Comparison of ENCODE assay signal across 13 mouse cellular contexts in the genomic region with DNA sequence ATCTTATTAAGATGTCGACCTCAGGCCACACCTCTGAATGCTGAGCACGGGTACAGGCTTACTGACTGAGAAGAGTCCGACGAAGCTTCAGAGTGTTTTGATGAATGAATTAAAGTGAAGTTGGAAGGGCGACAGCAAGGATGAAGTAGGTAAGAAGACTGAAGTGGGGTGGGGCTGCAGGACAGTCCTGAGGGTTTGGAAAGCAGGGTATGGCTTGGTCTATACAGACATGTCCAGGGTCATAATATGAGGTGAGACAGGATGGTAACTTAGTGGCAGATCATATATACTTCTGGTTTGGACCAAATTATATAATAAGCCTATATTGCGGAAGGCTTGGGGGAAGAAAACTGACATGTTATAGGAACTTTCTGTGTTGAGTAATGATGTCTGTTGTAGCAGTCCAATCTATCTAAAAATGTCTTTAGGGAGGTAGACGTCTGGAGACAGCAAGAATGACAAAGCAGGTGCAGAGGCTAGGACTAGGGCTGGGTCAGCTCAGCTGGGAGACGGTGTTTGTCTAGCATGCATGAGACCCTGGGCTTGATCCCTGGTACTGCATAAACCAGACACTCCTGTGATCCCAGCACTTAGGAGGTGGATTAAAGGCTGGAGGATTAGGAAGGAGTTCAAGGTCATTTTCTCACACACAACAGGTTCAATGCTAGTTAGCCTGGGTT. TPM values are rescaled to one million over a fixed set of nuclear protein-coding genes. Genes with fewer than 3 reads are reported as not detected.
DNase-seq lines count a peak whose midpoint lies in the region; ATAC-seq and TF ChIP-seq lines count a peak whose summit lies in the region.
"Had no signal": no experiment of that assay in that cellular context is flagged by ENCODE, and none has a peak within 500 bp of the region (broad histone marks: within the 10 kb centered on the region; RNA-seq: fewer than 3 reads in every experiment).

No protein-coding gene starts in this region.

- H3K27me3 ChIP-seq in heart, embryonic 13.5 days (replicated peaks): no peaks in the 10 kb centered on the region
- H3K27me3 ChIP-seq in lung, embryonic 16.5 days (ENCODE audit: control insufficient read depth, insufficient read depth, low read depth, low read length): no peaks in the 10 kb centered on the region; the same call in 1 of the 2 replicates
- no peaks in the 10 kb centered on the region for H3K27me3 ChIP-seq in forebrain, postnatal 0 days (ENCODE audit: insufficient read depth, low read length)
- H3K27me3 ChIP-seq: stomach, embryonic 15.5 days had no signal

- ATAC-seq in heart, embryonic 13.5 days (ENCODE audit: extremely low read depth, insufficient number of reproducible peaks, low FRiP score, low TSS enrichment): no peak; the same call in 1 of the 2 replicates
- no peak for ATAC-seq in lung, embryonic 16.5 days (ENCODE audit: low read depth)
- ATAC-seq in forebrain, postnatal 0 days: peak; percentile 14; the same call in 1 of the 2 replicates
- no peak for ATAC-seq in inflammation-experienced regulatory T-cells, adult 6 months
- ATAC-seq: liver, postnatal 0 days had no signal

- 42% methylated on average over 8 of the region's 8 CpGs for WGBS in heart, embryonic 13.5 days
- 40% methylated on average over 8 of the region's 8 CpGs for WGBS in lung, embryonic 16.5 days
- 29% methylated on average over 8 of the region's 8 CpGs for WGBS in forebrain, postnatal 0 days
- 51% methylated on average over 8 of the region's 8 CpGs for WGBS in olfactory bulb, adult 2 months

- TF ChIP-seq CTCF in forebrain, postnatal 0 days (IDR thresholded peaks at IDR 0.05; ENCODE audit: low read depth): no peak
- TF ChIP-seq CTCF in olfactory bulb, adult 2 months (IDR thresholded peaks at IDR 0.05; ENCODE audit: insufficient read depth, low read depth, low read length): no peak

- 0 out of 2 replicates have a peak overlapping the region, but pooled peaks have one; percentile 14 for H3K4me2 ChIP-seq in heart, embryonic 13.5 days
- no peak overlapping the region for H3K4me2 ChIP-seq in lung, embryonic 16.5 days (ENCODE audit: low read depth, low read length)
- H3K4me2 ChIP-seq in forebrain, postnatal 0 days (ENCODE audit: low read depth): no peak overlapping the region
- H3K4me2 ChIP-seq: stomach, embryonic 15.5 days had no signal

- H3K9me3 ChIP-seq in heart, embryonic 13.5 days: no peaks in the 10 kb centered on the region
- no peaks in the 10 kb centered on the region for H3K9me3 ChIP-seq in lung, embryonic 16.5 days (ENCODE audit: control insufficient read depth, low read length)
- H3K9me3 ChIP-seq in forebrain, postnatal 0 days (ENCODE audit: low read length): no peaks in the 10 kb centered on the region
- H3K9me3 ChIP-seq: limb, embryonic 10.5 days; megakaryocyte, embryonic 14.5 days; stomach, embryonic 15.5 days had no signal

- no peaks in the 10 kb centered on the region for H3K36me3 ChIP-seq in heart, embryonic 13.5 days
- H3K36me3 ChIP-seq in lung, embryonic 16.5 days (ENCODE audit: control insufficient read depth, insufficient read depth, low read length): no peaks in the 10 kb centered on the region
- no peaks in the 10 kb centered on the region for H3K36me3 ChIP-seq in forebrain, postnatal 0 days (ENCODE audit: insufficient read depth)
- H3K36me3 ChIP-seq: limb, embryonic 10.5 days; stomach, embryonic 15.5 days had no signal

- no peak for TF ChIP-seq POLR2A in olfactory bulb, adult 2 months (IDR thresholded peaks at IDR 0.05; ENCODE audit: insufficient read depth, low read depth, low read length)

- DNase-seq in heart, postnatal 25 days (ENCODE audit: low spot score): no peak
- no peak for DNase-seq in lung, postnatal 4 days
- DNase-seq in forebrain, postnatal 0 days: no peak
- no peak for DNase-seq in embryo, embryonic 10.5 days (ENCODE audit: low spot score)
- DNase-seq: liver, postnatal 0 days had no signal

- intact Hi-C loops in heart, postnatal 25 days (cut with DNase I): no loop called here

- peak overlapping the region; percentile 9; the same call in 1 of the 2 replicates for H3K9ac ChIP-seq in heart, embryonic 13.5 days
- no peak overlapping the region for H3K9ac ChIP-seq in lung, embryonic 16.5 days (ENCODE audit: low read length)
- 0 out of 2 replicates have a peak overlapping the region, but pooled peaks have one; percentile 25 for H3K9ac ChIP-seq in forebrain, postnatal 0 days
- H3K9ac ChIP-seq: liver, postnatal 0 days; stomach, embryonic 15.5 days had no signal

- peaks cover 59% of the 10 kb centered on the region for H3K4me1 ChIP-seq in heart, embryonic 13.5 days
- 0 out of 2 replicates have a peak, but pooled peaks cover 4% of the 10 kb centered on the region for H3K4me1 ChIP-seq in lung, embryonic 16.5 days (replicated peaks; ENCODE audit: control insufficient read depth, insufficient read depth, low read length)
- peaks cover 7% of the 10 kb centered on the region; the same call in 1 of the 2 replicates for H3K4me1 ChIP-seq in forebrain, postnatal 0 days (ENCODE audit: insufficient read depth)
- H3K4me1 ChIP-seq in olfactory bulb, adult 2 months (ENCODE audit: control insufficient read depth, insufficient read depth, low read length): no peaks in the 10 kb centered on the region
- H3K4me1 ChIP-seq: limb, embryonic 10.5 days; stomach, embryonic 15.5 days had no signal

- H3K4me3 ChIP-seq in heart, embryonic 13.5 days: no peak overlapping the region
- no peak overlapping the region for H3K4me3 ChIP-seq in lung, embryonic 16.5 days (ENCODE audit: low read length)
- H3K4me3 ChIP-seq in forebrain, postnatal 0 days (ENCODE audit: low read depth, low read length): no peak overlapping the region
- no peak overlapping the region for H3K4me3 ChIP-seq in olfactory bulb, adult 2 months (ENCODE audit: insufficient read depth, low read depth, low read length)
- H3K4me3 ChIP-seq: erythroblast, embryonic 14.5 days; limb, embryonic 10.5 days; megakaryocyte, embryonic 14.5 days; stomach, embryonic 15.5 days had no signal

- peak overlapping the region; percentile 73 for H3K27ac ChIP-seq in heart, embryonic 13.5 days (replicated peaks)
- H3K27ac ChIP-seq in lung, embryonic 16.5 days (ENCODE audit: low read length): peak overlapping the region; percentile 30; the same call in 1 of the 2 replicates
- H3K27ac ChIP-seq in forebrain, postnatal 0 days (ENCODE audit: low read depth, low read length): peak overlapping the region; percentile 46
- 0 out of 2 replicates have a peak overlapping the region, but pooled peaks have one; percentile 13 for H3K27ac ChIP-seq in olfactory bulb, adult 2 months (ENCODE audit: insufficient read depth, low read depth, low read length)
- H3K27ac ChIP-seq: limb, embryonic 10.5 days; stomach, embryonic 15.5 days had no signal

RNA-seq across cellular contexts. Expression of a gene that starts 6.1 kb away (rescaled TPM):
- 34.4 and 40.0 TPM in 2 replicates for polyA plus RNA-seq in heart, embryonic 13.5 days (2015; fragmentation: Nextera tagmentation; extraction: Ambion mirVana)
- total RNA-seq in heart, postnatal 25 days (2021): 10 to 100 TPM; 35.2 to 40.9 TPM
- 2.0 and 2.3 TPM in 2 replicates for polyA plus RNA-seq in lung, embryonic 16.5 days (2015; fragmentation: Nextera tagmentation; extraction: Ambion mirVana)
- total RNA-seq in forebrain, postnatal 0 days (2014; rRNA removed): 31.4 and 45.5 TPM in 2 replicates
- polyA plus RNA-seq in forebrain, postnatal 0 days (2015; fragmentation: Nextera tagmentation; extraction: Ambion mirVana): 90.9 and 107 TPM in 2 replicates
- not detected in 2 replicates for polyA plus RNA-seq in olfactory bulb, adult 2 months (2012; ENCODE audit: insufficient read depth, insufficient read length, low replicate concordance, missing spikeins)
- polyA plus RNA-seq in inflammation-experienced regulatory T-cells, adult 6 months (2017; shearing (Covaris generic)): 1 to 10 TPM; 1.1 to 1.4 (median 1.1) TPM
- polyA plus RNA-seq: erythroblast, embryonic 14.5 days had no signal

RNA-seq across cellular contexts. Expression of a gene that starts 48.1 kb away (rescaled TPM):
- polyA plus RNA-seq in heart, embryonic 13.5 days (2015; fragmentation: Nextera tagmentation; extraction: Ambion mirVana): 8.2 and 8.4 TPM in 2 replicates
- 1 to 10 TPM; 4.9 to 5.5 TPM for total RNA-seq in heart, postnatal 25 days (2021)
- polyA plus RNA-seq in lung, embryonic 16.5 days (2015; fragmentation: Nextera tagmentation; extraction: Ambion mirVana): 8.6 and 9.4 TPM in 2 replicates
- 7.3 and 7.6 TPM in 2 replicates for total RNA-seq in forebrain, postnatal 0 days (2014; rRNA removed)
- polyA plus RNA-seq in forebrain, postnatal 0 days (2015; fragmentation: Nextera tagmentation; extraction: Ambion mirVana): 3.3 and 4.1 TPM in 2 replicates
- not detected in 2 replicates for polyA plus RNA-seq in olfactory bulb, adult 2 months (2012; ENCODE audit: insufficient read depth, insufficient read length, low replicate concordance, missing spikeins)
- polyA plus RNA-seq in inflammation-experienced regulatory T-cells, adult 6 months (2017; shearing (Covaris generic)): 1 to 10 TPM; 2.9 to 6.3 (median 4.7) TPM

Comparison
In these comparisons a context has a peak if more than half of its experiments do, and no peak if none do; other contexts are left out.
1. H3K27ac ChIP-seq: peak in every context shown above with its lines; median percentile 73 in heart, embryonic 13.5 days; 46 in forebrain, postnatal 0 days; 30 in lung, embryonic 16.5 days; 13 in olfactory bulb, adult 2 months.